Mouse (Mus musculus) c-Kit-negative CD71-positive TER-119-positive erythroid progenitor cells, embryonic 14.5 days (primary cell): ENCODE data around the gene Mospd3.

Experiments
- DNase-seq: peaks from one replicate; pipeline ENCODE4 v3.0.0-alpha.2; 2013; ENCODE audit warnings: low read depth, low spot score

Gene Mospd3

GRCm38 (mm10) chr5:137580246-137580645 is 20.6 kb downstream of the Mospd3 start:
- no peak for DNase-seq

DNA sequence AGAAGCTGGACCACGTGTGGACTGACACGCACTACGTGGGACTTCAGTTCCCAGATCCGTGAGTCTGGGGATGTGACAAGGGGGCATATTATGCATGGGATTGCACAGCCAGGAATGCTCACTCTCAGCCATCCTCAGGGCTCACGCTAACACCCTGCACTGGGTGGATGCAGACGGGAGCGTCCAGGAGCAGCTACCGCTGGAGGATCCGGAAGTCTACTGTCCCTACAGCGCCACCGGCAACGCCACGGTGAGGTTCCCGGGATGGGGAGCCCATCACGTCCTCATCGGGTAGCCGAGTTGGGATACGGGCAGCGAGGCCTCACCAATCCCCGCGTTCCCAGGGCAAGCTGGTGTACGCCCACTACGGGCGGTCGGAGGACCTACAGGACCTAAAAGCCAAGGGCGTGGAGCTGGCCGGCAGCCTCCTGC is 26.4 kb downstream of the Mospd3 start:
- no peak for DNase-seq

GRCm38 (mm10) chr5:137570691-137571586 is 29.9 kb downstream of the Mospd3 start:
- peak; percentile 63 for DNase-seq

DNA sequence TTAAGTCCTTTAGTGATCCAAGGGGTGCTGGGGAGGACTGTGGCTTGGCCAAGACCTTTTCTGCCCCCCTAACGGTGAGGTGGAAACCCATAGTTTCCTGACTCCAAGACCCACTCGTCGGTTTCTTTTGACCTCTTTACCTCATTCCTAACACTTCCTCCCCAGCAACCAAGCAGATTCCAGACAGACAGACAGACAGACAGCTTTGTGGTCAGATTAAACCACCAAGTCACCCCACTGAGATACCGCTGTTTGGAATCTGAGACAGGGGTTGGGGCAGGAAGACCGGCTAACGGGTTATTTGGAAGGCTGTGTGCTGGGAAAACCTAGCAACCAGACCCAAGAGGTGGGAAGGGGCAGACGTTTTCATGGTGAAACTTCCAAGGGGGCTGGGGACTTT is 30.7 kb downstream of the Mospd3 start:
- no peak for DNase-seq

GRCm38 (mm10) chr5:137569665-137570064 is 31.2 kb downstream of the Mospd3 start, which contains the start of gene Tfr2:
Gene Tfr2 (plus strand): TSS chr5:137569840.
- DNase-seq = peak; percentile 83

GRCm38 (mm10) chr5:137569031-137569430 is 31.8 kb downstream of the Mospd3 start:
- DNase-seq = no peak

DNA sequence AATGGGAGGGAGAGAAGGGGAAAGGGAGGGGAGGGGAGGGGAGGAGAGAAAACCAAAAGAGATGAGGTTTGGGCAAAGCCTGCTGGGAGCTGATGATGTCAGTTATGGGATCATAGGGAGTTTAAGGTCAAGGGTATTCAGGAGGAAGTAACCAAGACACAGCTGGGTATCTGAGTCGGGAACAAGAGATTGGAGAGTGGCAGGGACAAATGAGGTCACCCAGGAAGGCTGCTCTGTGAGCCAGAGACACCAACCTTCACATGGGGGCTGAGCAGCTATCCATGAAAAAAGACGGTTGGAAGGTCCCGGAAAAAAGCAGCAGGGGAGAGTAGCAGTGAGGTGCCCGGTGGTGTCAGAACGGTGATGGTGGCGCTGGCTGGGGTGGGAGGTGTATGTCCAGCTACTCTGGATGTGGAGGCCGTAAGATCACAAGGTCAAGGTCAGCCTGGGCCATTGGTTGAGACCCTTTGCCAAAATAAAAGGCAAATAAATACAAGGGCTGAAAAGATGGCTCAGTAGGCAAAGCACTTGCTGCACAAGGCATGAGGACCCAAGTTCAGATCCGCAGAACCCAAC is 32.5 kb downstream of the Mospd3 start:
- DNase-seq = no peak

- DNase-seq = no peak
Measured at GRCm38 (mm10) chr5:137566416-137566815, 34.4 kb downstream of the Mospd3 start.

DNA sequence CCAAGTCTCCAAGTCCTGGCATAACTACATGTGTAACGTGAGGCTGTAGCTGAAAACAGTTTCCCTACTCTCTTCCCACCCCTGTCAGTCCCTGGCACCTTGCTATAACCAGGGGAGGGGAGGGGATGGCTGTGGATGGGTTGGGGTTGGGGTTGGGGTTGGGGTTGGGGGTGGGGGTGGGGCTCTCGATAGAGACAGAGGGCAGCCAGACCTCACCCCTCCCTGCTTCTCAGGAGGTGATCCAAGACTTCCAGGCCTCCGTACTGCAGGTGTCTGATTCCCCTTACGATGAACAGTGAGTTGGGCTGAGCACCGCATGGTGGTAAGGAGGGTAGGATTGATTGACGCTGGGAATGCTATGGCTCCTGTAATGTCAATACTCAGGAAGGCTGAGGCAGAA is 35.1 kb downstream of the Mospd3 start:
- DNase-seq = no peak

GRCm38 (mm10) chr5:137562965-137563364 is 37.9 kb downstream of the Mospd3 start:
- DNase-seq = no peak

DNA sequence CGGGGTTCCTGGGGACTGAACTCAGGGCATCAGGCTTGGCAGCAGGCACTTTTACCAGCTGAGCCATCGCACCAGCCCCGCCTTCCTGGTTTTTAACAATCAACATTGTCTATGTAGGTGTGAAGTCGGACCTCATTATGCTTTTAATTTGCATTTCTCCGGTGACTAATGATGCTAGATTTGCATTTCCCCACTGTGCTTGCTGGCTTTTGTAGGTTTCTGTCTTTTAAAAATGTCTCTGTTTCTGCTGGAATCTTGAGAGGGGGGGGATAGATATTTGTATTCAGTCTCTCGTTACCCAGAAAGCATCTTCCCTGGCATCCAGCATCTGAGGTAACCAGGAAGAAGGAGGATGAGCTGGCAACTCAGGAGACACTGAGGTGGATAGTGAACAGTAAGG is 39.3 kb downstream of the Mospd3 start:
- DNase-seq = no peak

GRCm38 (mm10) chr5:137553898-137554297 is 47.0 kb downstream of the Mospd3 start:
- no peak for DNase-seq

DNA sequence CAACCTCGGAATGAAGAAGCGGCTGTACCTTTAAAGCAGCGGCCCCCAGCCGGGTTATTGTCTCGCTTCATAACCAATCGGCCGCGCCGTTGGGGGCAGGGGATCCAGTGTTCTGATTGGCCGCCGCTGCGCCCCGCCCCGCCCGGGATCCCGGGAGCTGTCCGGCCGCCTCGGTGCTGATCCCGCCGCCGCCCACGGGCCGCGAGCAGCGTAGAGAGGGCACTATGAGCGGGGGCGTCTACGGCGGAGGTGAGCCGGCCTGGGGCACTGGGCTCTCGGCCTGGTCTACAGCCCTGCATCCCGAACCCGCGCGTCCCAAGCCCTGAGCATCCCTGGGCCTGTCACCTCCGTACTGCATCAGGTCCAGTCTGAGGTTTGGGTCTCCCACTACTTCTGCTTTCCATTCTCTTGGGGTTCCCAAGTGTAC is 47.4 kb downstream of the Mospd3 start, which contains the start of gene Actl6b:
Actl6b (plus strand) TSS at position 107 of the 427 bp plus-strand sequence.
- DNase-seq = no peak

- DNase-seq = no peak
Measured at GRCm38 (mm10) chr5:137553000-137553399, 47.9 kb downstream of the Mospd3 start.

GRCm38 (mm10) chr5:137551119-137551518 is 49.7 kb downstream of the Mospd3 start:
- no peak for DNase-seq

DNA sequence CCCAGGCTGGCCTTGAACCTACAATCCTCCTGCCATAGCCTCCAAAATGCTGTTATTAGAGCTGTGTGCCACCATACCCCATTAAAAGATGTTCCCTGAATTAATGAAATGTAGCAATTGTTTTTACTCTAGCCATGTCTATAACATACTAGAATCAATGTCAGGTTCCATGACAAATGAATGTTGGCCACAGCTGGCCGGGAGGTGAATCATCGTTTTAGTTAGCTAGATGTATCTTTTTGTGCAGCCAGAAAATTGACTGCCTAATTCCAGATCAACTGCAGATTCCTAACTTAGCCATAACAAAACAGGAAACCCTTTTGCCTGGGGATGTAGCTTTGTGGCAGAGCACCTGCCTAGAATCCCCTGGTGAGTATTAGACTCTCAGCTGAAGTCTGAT is 51.0 kb downstream of the Mospd3 start:
- no peak for DNase-seq
